Mouse (Mus musculus) embryonic stem cell, embryonic (primary cell): Measurements from ENCODE around the gene 6430548M08Rik.

Experiments
- CTCF ChIA-PET, 4 experiments: fragments of 300-600 bp in 2 of 4; fragments of 350-600 bp in 2 of 4; sonication (Branson Sonifier 250); formaldehyde crosslinking; loops; one replicate each; lab custom pipeline; 2022; ENCODE audit warnings: inconsistent platforms in 2 of 4; lab: Charles Lee
- POLR2A ChIA-PET, 4 experiments: fragments of 300-600 bp in 2 of 4; fragments of 350-600 bp in 2 of 4; sonication (Branson Sonifier 250); formaldehyde crosslinking; loops; one replicate each; lab custom pipeline; 2022; ENCODE audit warnings: antibody characterized with exemption in 4 of 4, inconsistent platforms in 1 of 4; lab: Charles Lee

Gene 6430548M08Rik

DNA sequence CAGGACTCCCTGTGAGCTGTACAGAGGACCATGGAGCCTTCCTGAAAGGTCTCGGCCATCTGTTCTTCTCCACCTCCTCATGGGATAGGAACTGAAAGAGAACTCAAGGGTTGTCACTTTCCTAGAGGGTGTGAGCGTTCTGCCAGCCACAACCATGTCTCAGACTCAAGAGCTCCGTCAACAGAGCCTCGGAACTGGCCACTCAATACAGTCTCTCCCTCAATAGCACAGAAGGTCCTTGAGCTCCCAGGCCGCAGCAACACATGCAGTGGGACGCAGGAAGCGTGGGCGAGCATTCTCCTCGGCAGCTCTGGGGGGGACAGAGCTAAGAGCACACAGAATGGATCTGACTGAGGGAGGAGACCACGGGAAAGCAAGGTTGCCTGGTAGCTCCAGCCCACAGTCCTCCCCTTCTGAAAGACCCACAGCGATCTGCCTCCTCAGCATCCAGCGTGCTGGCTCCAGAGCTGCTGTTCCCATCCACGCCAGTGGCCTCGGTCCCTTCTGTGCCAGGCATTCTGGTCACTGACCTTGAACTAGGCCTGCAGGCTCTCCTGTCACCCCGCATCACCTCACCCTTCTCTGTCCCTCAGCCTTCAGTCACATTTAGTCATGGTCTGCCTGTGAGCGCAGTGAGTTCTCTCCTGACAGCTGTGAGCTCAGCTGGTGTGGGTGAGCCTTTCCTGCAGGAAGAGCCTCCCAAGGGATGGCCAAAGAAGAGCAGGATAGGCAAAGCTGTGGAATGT, 47.9 kb downstream of the 6430548M08Rik start:
- ChIA-PET POLR2A (interaction anchor here in 2 of 4 experiments (1.3 to 1.7 kb wide), 2 partner anchors 10 to 11 kb away, joined by 3 to 4 read pairs; no protein-coding TSS in a partner anchor), CTCF (interaction anchor here (0.6 to 1.8 kb wide), 5 partner anchors 15 to 139 kb away, joined by 3 to 8 read pairs (median 4); partner anchors contain the start of gene Fam92b (in 1 of the 4))

DNA sequence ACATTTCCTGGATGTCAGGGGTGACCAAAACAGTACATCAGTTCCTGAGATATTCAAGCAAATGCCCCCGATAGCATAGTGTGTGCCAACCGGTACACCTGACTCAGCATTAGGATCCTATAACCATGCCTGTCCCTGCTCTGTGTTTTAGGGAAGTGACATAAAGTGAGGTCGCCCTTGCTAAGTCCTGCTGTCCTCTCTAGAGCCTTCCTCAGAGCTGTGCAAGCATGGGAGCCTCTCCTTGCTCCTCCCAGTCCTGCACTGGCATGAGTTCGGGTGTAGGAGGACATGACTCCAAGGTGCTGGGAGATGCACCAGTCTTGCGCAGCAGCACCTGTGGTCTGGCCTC, 48.4 kb downstream of the 6430548M08Rik start:
- CTCF ChIA-PET: interaction anchor here (0.5 to 2.9 kb wide), 7 partner anchors 15 to 666 kb away, joined by 3 to 18 read pairs (median 5); partner anchors contain the start of gene Fam92b (in 1 of the 4)
- POLR2A ChIA-PET: interaction anchor here in 2 of 4 experiments (0.9 to 2.9 kb wide), 5 partner anchors 9 to 15 kb away, joined by 3 to 9 read pairs (median 4); partner anchors contain the start of gene Fam92b (in 1 of the 2)

- CTCF ChIA-PET: interaction anchor here (0.7 to 2.9 kb wide), 12 partner anchors 9 to 665 kb away, joined by 3 to 18 read pairs (median 4); partner anchors contain the start of gene Fam92b (in 1 of the 4)
- POLR2A ChIA-PET: interaction anchor here in 2 of 4 experiments (0.6 to 2.9 kb wide), 8 partner anchors 8 to 365 kb away, joined by 3 to 9 read pairs (median 4); partner anchors contain the start of genes 6430548M08Rik (in 1 of the 2) and Fam92b (in 1 of the 2)
Observed at GRCm38 (mm10) chr8:120163376-120163775, 49.4 kb downstream of the 6430548M08Rik start.

DNA sequence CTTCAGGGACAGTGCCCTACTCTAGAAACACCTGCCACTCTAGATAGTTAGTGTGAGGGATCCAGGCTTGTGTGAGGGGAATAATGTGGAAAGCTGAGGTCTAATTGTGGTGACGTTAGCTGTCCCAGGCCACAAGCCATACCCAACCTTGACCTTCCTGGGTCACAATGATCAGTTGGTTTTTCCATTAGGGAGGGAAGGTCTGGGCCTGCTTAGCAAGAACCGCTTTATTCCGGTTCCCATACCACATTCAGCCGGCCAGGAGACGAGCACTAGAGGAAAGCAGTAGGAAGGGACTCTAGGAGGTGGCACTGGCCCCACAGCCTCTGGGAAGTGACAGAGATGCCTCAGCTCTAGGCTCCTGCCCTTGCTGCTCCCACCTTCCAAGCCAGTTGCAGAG, 50.1 kb downstream of the 6430548M08Rik start:
- ChIA-PET CTCF (interaction anchor here (0.6 to 2.9 kb wide), 13 partner anchors 9 to 487 kb away, joined by 3 to 19 read pairs (median 4); partner anchors contain the start of gene Fam92b (in 1 of the 4)), POLR2A (interaction anchor here in 2 of 4 experiments (0.6 to 2.9 kb wide), 9 partner anchors 9 to 665 kb away, joined by 3 to 9 read pairs (median 4); partner anchors contain the start of genes Fam92b (in 2 of the 2) and 6430548M08Rik (in 1 of the 2))

DNA sequence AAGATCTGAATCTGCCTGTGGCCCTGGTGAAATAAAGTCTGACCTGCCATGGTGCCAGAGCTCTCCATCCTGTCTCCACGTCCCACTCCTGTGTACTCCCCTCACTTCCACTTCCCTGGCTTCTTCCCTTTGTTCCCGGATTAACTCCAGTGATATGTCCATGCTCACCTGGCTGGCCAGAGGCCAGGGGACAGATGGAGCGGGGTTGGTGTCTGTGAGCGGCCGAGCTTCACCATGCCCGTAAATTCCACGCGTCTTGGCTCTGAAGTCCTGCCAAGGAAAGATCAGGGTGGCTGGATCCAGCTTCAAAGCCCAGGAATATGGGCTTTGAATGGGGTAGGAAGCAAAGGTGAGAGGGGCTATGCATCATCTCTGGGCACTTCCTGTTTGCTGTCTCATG, 53.2 kb downstream of the 6430548M08Rik start:
- POLR2A ChIA-PET: interaction anchor here in 1 of 4 experiments (1.4 kb wide), 1 partner anchor 9 kb away, joined by 4 read pairs; no protein-coding TSS in a partner anchor
- CTCF ChIA-PET: interaction anchor here in 1 of 4 experiments (1.1 kb wide), 1 partner anchor 12 kb away, joined by 3 read pairs; no protein-coding TSS in a partner anchor

- CTCF ChIA-PET: interaction anchor here (0.7 to 2.0 kb wide), 4 partner anchors 11 to 424 kb away, joined by 3 to 9 read pairs (median 4); no protein-coding TSS in a partner anchor
- POLR2A ChIA-PET: interaction anchor here in 1 of 4 experiments (1.4 kb wide), 1 partner anchor 8 kb away, joined by 4 read pairs; no protein-coding TSS in a partner anchor
Observed at GRCm38 (mm10) chr8:120167821-120168220, 53.9 kb downstream of the 6430548M08Rik start.

DNA sequence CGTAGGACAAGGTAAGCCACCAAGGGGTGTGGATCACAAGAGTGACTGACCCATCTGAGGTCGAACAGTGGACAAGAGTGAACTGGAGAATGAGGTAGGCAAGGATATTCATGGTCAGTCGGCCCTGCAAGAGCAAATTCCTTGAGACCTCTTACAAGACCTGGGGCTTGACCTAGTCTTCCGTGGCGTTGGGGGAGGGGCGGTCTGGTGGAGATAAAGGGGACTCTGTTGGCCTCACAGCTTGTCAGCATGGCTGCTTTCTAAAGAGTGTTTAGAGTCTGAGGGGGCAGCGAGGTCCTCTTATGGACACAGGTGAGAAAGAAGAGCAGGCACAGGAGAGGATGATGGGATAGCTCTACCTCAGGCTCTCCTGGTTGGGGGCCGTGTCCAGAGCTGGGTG, 55.2 kb downstream of the 6430548M08Rik start:
- ChIA-PET CTCF (interaction anchor here in 2 of 4 experiments (1.9 to 2.0 kb wide), 2 partner anchors 10 kb away, joined by 7 to 9 read pairs; no protein-coding TSS in a partner anchor), POLR2A (interaction anchor here in 1 of 4 experiments (0.7 kb wide), 1 partner anchor 230 kb away, joined by 3 read pairs; no protein-coding TSS in a partner anchor)

GRCm38 (mm10) chr8:120173195-120173594, 59.2 kb downstream of the 6430548M08Rik start:
- ChIA-PET CTCF (interaction anchor here in 1 of 4 experiments (1.1 to 1.4 kb wide), 2 partner anchors 9 to 53 kb away, joined by 3 to 4 read pairs; no protein-coding TSS in a partner anchor), POLR2A (interaction anchor here in 2 of 4 experiments (1.0 to 1.7 kb wide), 2 partner anchors 9 to 10 kb away, joined by 3 to 4 read pairs; no protein-coding TSS in a partner anchor)

DNA sequence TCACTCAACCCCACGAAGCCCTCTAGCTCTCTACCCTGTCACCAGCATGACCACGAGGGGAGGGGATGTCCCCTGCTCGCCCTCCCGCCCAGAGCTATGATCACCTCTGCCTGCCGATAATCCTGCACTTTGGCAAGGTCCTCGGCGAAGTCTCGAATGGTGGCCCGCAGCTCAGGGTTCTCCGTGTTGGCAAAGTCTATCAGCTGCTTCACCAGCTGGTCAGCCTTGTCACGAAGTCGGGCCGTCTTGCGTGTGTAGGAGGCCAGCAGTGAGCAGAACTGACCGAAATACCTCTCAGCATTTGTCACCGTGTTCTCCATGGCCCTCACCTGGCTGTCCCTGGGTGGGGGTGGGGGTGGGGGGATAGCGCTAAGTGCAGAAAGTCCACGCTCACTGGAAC, 60.7 kb downstream of the 6430548M08Rik start:
- ChIA-PET POLR2A (interaction anchor here in 1 of 4 experiments (0.7 kb wide), 1 partner anchor 51 kb away, joined by 3 read pairs; no protein-coding TSS in a partner anchor), CTCF (interaction anchor here in 1 of 4 experiments (0.6 to 1.2 kb wide), 3 partner anchors 126 to 1316 kb away, joined by 3 to 7 read pairs (median 3); no protein-coding TSS in a partner anchor)

- CTCF ChIA-PET: interaction anchor here (0.5 to 3.5 kb wide), 20 partner anchors 12 to 390 kb away, joined by 3 to 72 read pairs (median 6); no protein-coding TSS in a partner anchor
Observed at GRCm38 (mm10) chr8:120176605-120177004, 62.7 kb downstream of the 6430548M08Rik start.

GRCm38 (mm10) chr8:120177318-120178123, 63.6 kb downstream of the 6430548M08Rik start, which contains the start of gene Fam92b:
Gene Fam92b, minus strand, starts transcription at chr8:120177466.
- ChIA-PET POLR2A (interaction anchor here in 3 of 4 experiments (0.5 to 1.6 kb wide), 19 partner anchors 12 to 490 kb away, joined by 3 to 9 read pairs (median 3); partner anchors contain the start of genes Cox4i1 (in 1 of the 3), Gins2 (in 1 of the 3) and Gm27021 (in 1 of the 3)), CTCF (interaction anchor here (0.5 to 3.5 kb wide), 43 partner anchors 10 to 1350 kb away, joined by 3 to 72 read pairs (median 4); no protein-coding TSS in a partner anchor)

More at GRCm38 (mm10) chr8:120176605-120177004, 62.7 kb downstream of the 6430548M08Rik start:
- POLR2A ChIA-PET: interaction anchor here in 3 of 4 experiments (0.5 to 1.6 kb wide), 9 partner anchors 13 to 673 kb away, joined by 3 to 9 read pairs (median 4); partner anchors contain the start of gene Gins2 (in 1 of the 3)

- CTCF ChIA-PET: interaction anchor here (0.6 to 3.5 kb wide), 43 partner anchors 9 to 623 kb away, joined by 3 to 72 read pairs (median 6); no protein-coding TSS in a partner anchor
- POLR2A ChIA-PET: interaction anchor here in 2 of 4 experiments (1.0 to 1.5 kb wide), 10 partner anchors 11 to 112 kb away, joined by 3 to 9 read pairs (median 3); no protein-coding TSS in a partner anchor
Observed at GRCm38 (mm10) chr8:120178124-120178514, 64.2 kb downstream of the 6430548M08Rik start.

DNA sequence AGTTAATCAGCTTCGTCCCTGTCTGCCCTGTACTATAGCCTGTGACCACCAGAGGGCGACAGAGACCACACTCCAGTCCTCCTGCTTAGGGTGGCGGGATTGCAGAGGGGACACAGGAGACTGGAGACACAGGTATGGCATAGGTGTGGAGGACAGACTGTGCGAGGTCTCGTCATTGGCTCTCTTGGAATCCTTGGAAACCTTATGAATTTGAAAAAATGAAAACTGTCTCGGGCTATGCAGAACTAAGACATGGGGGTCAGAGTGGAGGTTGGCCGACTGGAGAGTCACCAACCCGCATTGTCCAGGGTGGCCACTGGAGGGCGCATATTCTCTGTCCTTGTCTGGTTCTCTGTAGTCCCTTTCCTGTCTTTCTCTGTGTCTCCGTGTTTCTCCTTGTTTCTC, 65.1 kb downstream of the 6430548M08Rik start:
- CTCF ChIA-PET: interaction anchor here (0.5 to 3.5 kb wide), 154 partner anchors 8 to 1682 kb away, joined by 3 to 72 read pairs (median 4); partner anchors contain the start of genes 6430548M08Rik (in 3 of the 4), Gins2 (in 1 of the 4) and Gse1 (in 1 of the 4)
- POLR2A ChIA-PET: interaction anchor here in 2 of 4 experiments (0.6 to 1.5 kb wide), 4 partner anchors 43 to 117 kb away, joined by 3 to 4 read pairs (median 3); partner anchors contain the start of gene 6430548M08Rik (in 1 of the 2)

- POLR2A ChIA-PET: no interaction called here
Observed at GRCm38 (mm10) chr8:120180445-120180970, 66.6 kb downstream of the 6430548M08Rik start.

DNA sequence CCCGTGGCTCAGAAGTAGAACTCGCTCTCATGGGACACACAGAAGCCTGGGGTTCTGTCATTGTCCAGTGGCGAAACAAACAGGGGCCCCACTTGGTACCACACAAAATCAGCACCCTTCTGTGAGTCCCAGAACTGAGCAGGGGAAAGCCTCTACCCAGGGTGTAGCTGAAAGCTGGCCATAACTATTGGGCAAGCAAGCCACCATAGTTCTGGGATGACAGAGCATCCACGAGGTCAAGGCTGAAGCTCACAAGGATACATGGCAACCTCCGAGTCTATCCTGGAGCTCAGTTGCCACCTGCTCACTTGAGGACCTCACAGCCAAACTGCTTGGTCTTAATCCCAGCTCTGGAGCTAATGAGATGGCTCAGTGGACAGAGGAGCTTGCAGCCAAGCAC, 67.3 kb downstream of the 6430548M08Rik start:
- ChIA-PET CTCF (interaction anchor here in 3 of 4 experiments (0.5 to 1.8 kb wide), 6 partner anchors 35 to 413 kb away, joined by 3 to 5 read pairs (median 4); no protein-coding TSS in a partner anchor), POLR2A (no interaction called here)

More at GRCm38 (mm10) chr8:120180445-120180970, 66.6 kb downstream of the 6430548M08Rik start:
- CTCF ChIA-PET: no interaction called here

- POLR2A ChIA-PET: no interaction called here
- CTCF ChIA-PET: interaction anchor here in 3 of 4 experiments (0.6 to 1.8 kb wide), 5 partner anchors 19 to 413 kb away, joined by 3 to 5 read pairs (median 4); no protein-coding TSS in a partner anchor
Observed at GRCm38 (mm10) chr8:120181861-120182414, 68.0 kb downstream of the 6430548M08Rik start.
